Mouse (Mus musculus): ENCODE measurements at regions not wholly inside any gene's neighbourhood (a gene's known extent, or its start where the extent isn't known, plus 50 kb on each side); places are given as distances from the start of the nearest gene placed in this dataset.

GRCm38 (mm10) chr17:66219669-66220435 lies 96.5 kb downstream of the Ddx11 start:
- no peak overlapping the region for H3K4me2 ChIP-seq (ENCODE audit: low read depth, low read length)
- H3K9ac ChIP-seq (replicated peaks): no peak overlapping the region
- 63% methylated on average over 16 of the region's 16 CpGs for WGBS (ENCODE audit: insufficient replicate concordance)
- H3K36me3 ChIP-seq (replicated peaks; ENCODE audit: insufficient read depth, low read length): no peaks in the 10 kb centered on the region
- H3K4me3 ChIP-seq (ENCODE audit: low read depth, low read length): no peak overlapping the region
- ATAC-seq: no peak
- H3K4me1 ChIP-seq (ENCODE audit: insufficient read depth): no peaks in the 10 kb centered on the region
- TF ChIP-seq EP300 (IDR thresholded peaks at IDR 0.05; ENCODE audit: low read depth): no peak
- no peak for TF ChIP-seq CTCF (IDR thresholded peaks at IDR 0.05; ENCODE audit: low read depth)
- H3K27ac ChIP-seq (ENCODE audit: low read depth): no peak overlapping the region
- no peaks in the 10 kb centered on the region for H3K9me3 ChIP-seq (ENCODE audit: low read length)
- no peak for DNase-seq
- H3K27me3 ChIP-seq (ENCODE audit: insufficient read depth, low read length): no peaks in the 10 kb centered on the region; the same call in 1 of the 2 replicates

DNA sequence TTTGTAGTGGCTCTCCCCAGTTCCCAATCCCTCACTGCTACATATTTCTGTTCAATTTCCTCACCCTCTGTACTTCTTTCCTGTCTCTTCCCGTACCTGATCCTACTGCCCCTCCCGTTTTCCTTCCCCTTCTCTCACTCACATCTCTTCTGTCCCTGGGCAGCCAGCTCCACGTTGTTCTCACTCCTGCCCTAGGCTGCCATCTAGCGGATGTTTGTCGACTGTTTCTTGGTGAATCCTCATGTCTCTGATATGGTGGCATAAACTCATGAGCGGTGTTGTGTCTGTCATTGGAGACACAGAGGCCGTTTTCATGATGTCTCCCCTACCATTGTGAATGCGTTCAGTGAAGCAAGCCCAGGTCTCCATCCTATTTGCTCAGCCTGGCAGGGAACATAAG lies 97.9 kb downstream of the Ddx11 start:
- TF ChIP-seq EP300 (IDR thresholded peaks at IDR 0.05; ENCODE audit: low read depth): no peak
- TF ChIP-seq CTCF (IDR thresholded peaks at IDR 0.05; ENCODE audit: low read depth): peak; percentile 88
- H3K4me3 ChIP-seq (ENCODE audit: low read depth, low read length): no peak overlapping the region
- no peaks in the 10 kb centered on the region for H3K36me3 ChIP-seq (replicated peaks; ENCODE audit: insufficient read depth, low read length)
- H3K9me3 ChIP-seq (ENCODE audit: low read length): no peaks in the 10 kb centered on the region
- no peak overlapping the region for H3K27ac ChIP-seq (ENCODE audit: low read depth)
- H3K27me3 ChIP-seq (ENCODE audit: insufficient read depth, low read length): no peaks in the 10 kb centered on the region; the same call in 1 of the 2 replicates
- ATAC-seq: no peak
- no peak overlapping the region for H3K9ac ChIP-seq (replicated peaks)
- peak; percentile 73 for DNase-seq
- no peak overlapping the region for H3K4me2 ChIP-seq (ENCODE audit: low read depth, low read length)
- no peaks in the 10 kb centered on the region for H3K4me1 ChIP-seq (ENCODE audit: insufficient read depth)
- WGBS (ENCODE audit: insufficient replicate concordance): 9% methylated on average over 8 of the region's 8 CpGs

DNA sequence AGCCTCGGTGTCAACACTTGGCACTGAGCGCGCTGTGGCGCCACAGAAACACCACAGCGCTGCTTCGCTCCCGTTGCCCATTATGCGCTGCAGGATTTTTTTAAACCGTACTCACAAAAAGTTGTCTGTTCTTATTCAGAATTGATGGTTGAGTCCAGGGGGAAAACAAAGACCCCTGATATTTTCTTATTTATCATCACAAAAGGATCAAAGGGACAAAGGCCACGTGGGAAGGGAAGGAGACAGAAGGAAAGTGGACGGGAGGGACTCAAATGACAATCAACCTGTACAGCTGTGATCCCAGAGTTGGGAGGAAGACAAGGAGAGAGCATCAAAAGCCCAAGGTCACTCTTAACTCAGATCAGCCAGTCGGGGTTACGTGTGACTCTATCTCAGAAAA lies 100.4 kb downstream of the Ddx11 start:
- Histone ChIP-seq H3K9me3 (ENCODE audit: low read length) (no peaks in the 10 kb centered on the region), H3K9ac (replicated peaks) (no peak overlapping the region), H3K27me3 (ENCODE audit: insufficient read depth, low read length) (no peaks in the 10 kb centered on the region; the same call in 1 of the 2 replicates), H3K4me2 (ENCODE audit: low read depth, low read length) (no peak overlapping the region), H3K27ac (ENCODE audit: low read depth) (no peak overlapping the region), H3K36me3 (replicated peaks; ENCODE audit: insufficient read depth, low read length) (no peaks in the 10 kb centered on the region), H3K4me3 (ENCODE audit: low read depth, low read length) (no peak overlapping the region), H3K4me1 (ENCODE audit: insufficient read depth) (no peaks in the 10 kb centered on the region)
- no peak for ATAC-seq
- 84% methylated on average over 13 of the region's 13 CpGs for WGBS (ENCODE audit: insufficient replicate concordance)
- DNase-seq: no peak
- TF ChIP-seq EP300 (IDR thresholded peaks at IDR 0.05; ENCODE audit: low read depth) (no peak), CTCF (IDR thresholded peaks at IDR 0.05; ENCODE audit: low read depth) (no peak)

- 52% methylated on average over 7 of the region's 7 CpGs for WGBS (ENCODE audit: insufficient replicate concordance)
- DNase-seq: peak; percentile 41
- peak; percentile 76 for ATAC-seq
These were observed 100.9 kb downstream of the Ddx11 start for GRCm38 (mm10) chr17:66224241-66224640.

DNA sequence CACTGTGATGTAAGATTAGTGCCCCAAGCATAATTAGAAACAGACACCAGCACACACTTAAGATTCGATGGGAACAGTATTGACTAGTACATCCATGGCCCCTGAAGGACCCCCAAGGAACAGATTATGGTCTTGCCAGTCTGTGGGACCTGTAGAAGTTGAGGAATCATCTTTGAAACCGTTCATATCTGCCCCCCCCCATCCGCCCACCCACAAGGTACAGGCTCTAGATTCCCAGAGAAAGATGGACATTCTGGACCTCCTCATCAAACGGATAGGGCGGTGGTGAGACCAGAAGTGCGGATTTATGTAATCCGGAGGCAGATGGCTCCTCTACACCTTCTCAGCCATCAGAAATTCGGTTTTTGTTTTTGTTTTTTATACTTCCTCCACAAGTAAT lies 109.1 kb downstream of the Ddx11 start:
- TF ChIP-seq CTCF (IDR thresholded peaks at IDR 0.05; ENCODE audit: low read depth) (no peak), EP300 (IDR thresholded peaks at IDR 0.05; ENCODE audit: low read depth) (no peak)
- Histone ChIP-seq H3K4me3 (ENCODE audit: low read depth, low read length) (no peak overlapping the region), H3K27me3 (ENCODE audit: insufficient read depth, low read length) (0 out of 2 replicates have a peak, but pooled peaks cover 14% of the 10 kb centered on the region), H3K4me1 (ENCODE audit: insufficient read depth) (no peaks in the 10 kb centered on the region), H3K27ac (ENCODE audit: low read depth) (no peak overlapping the region), H3K4me2 (ENCODE audit: low read depth, low read length) (no peak overlapping the region), H3K9me3 (ENCODE audit: low read length) (no peaks in the 10 kb centered on the region), H3K9ac (replicated peaks) (no peak overlapping the region), H3K36me3 (replicated peaks; ENCODE audit: insufficient read depth, low read length) (no peaks in the 10 kb centered on the region)
- DNase-seq (no peak), ATAC-seq (no peak)
- WGBS (ENCODE audit: insufficient replicate concordance): 73% methylated on average over 8 of the region's 8 CpGs

More at GRCm38 (mm10) chr17:66224241-66224640, 100.9 kb downstream of the Ddx11 start:
- H3K9ac ChIP-seq (replicated peaks): no peak overlapping the region
- H3K36me3 ChIP-seq (replicated peaks; ENCODE audit: insufficient read depth, low read length): no peaks in the 10 kb centered on the region
- no peaks in the 10 kb centered on the region; the same call in 1 of the 2 replicates for H3K27me3 ChIP-seq (ENCODE audit: insufficient read depth, low read length)
- no peak overlapping the region for H3K27ac ChIP-seq (ENCODE audit: low read depth)
- H3K9me3 ChIP-seq (ENCODE audit: low read length): no peaks in the 10 kb centered on the region
- no peak for TF ChIP-seq EP300 (IDR thresholded peaks at IDR 0.05; ENCODE audit: low read depth)
- no peak for TF ChIP-seq CTCF (IDR thresholded peaks at IDR 0.05; ENCODE audit: low read depth)
- no peaks in the 10 kb centered on the region for H3K4me1 ChIP-seq (ENCODE audit: insufficient read depth)
- no peak overlapping the region for H3K4me2 ChIP-seq (ENCODE audit: low read depth, low read length)
- no peak overlapping the region for H3K4me3 ChIP-seq (ENCODE audit: low read depth, low read length)

DNA sequence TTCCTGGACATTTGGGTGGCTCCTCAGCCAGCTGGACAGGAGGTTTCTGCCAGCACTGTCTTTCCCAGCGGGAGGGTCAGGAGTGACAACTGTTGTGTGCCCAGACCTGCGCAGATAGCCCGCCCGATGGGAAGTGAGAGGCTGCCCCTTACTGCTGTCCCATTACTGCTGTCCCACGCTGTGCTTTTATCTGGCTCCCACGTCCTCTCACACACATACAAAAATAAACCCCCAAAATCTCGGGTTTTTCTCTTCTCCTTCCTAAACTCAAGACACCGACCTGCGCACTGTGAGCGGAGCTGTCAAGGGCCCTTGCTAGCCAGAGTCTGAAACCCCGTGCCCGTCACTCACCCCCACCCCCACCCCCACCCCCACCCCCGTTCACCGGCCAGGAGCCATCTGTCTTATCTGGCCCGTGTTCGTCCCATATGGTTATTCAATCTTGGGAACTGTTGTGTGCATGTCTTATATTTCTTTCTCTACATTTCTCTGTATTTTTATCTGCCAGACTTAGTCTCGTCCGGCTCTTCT lies 109.6 kb downstream of the Ddx11 start:
- ATAC-seq (no peak), DNase-seq (no peak)
- H3K9ac ChIP-seq (replicated peaks): no peak overlapping the region
- H3K4me3 ChIP-seq (ENCODE audit: low read depth, low read length): no peak overlapping the region
- H3K27ac ChIP-seq (ENCODE audit: low read depth): no peak overlapping the region
- no peaks in the 10 kb centered on the region for H3K9me3 ChIP-seq (ENCODE audit: low read length)
- H3K4me2 ChIP-seq (ENCODE audit: low read depth, low read length): no peak overlapping the region
- no peaks in the 10 kb centered on the region for H3K36me3 ChIP-seq (replicated peaks; ENCODE audit: insufficient read depth, low read length)
- H3K4me1 ChIP-seq (ENCODE audit: insufficient read depth): no peaks in the 10 kb centered on the region
- 65% methylated on average over 18 of the region's 18 CpGs for WGBS (ENCODE audit: insufficient replicate concordance)
- TF ChIP-seq CTCF (IDR thresholded peaks at IDR 0.05; ENCODE audit: low read depth) (no peak), EP300 (IDR thresholded peaks at IDR 0.05; ENCODE audit: low read depth) (no peak)
- 0 out of 2 replicates have a peak, but pooled peaks cover 14% of the 10 kb centered on the region for H3K27me3 ChIP-seq (ENCODE audit: insufficient read depth, low read length)
